Mouse (Mus musculus): ENCODE data around the gene Zbtb17. TPM values are rescaled to one million over a fixed set of nuclear protein-coding genes. Genes with fewer than 3 reads are reported as not detected.

The Zbtb17 gene
- total RNA-seq, 2 experiments from 2014 or later = 33.8 to 34.6 TPM

DNA sequence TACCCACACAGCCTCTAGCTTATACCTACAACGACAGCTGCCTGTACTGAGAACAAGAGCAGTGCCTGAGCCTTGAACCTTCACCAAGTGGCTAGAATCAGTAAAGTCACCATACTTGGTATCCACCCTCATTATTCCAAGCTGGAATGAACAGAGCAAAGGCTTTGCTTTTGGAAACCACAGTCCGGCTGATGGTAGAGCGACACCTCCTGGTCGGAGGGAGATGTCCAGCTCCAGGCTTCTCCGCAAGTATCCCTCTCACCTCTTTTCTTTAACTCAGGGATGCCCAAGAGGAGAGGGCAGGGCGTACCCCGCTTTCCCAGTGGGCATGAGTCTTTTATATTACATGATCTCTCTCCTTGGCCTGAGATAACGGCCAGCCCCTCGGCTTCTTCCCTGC is 14.6 kb upstream of the Zbtb17 start:
- no peak for DNase-seq (ENCODE audit: low spot score in 2 of 2)
- peak; percentile 74 for TF ChIP-seq CTCF (conservative IDR thresholded peaks at IDR 0.05)
- Histone ChIP-seq H3K4me3 (no peak overlapping the region), H3K27ac (no peak overlapping the region)

DNA sequence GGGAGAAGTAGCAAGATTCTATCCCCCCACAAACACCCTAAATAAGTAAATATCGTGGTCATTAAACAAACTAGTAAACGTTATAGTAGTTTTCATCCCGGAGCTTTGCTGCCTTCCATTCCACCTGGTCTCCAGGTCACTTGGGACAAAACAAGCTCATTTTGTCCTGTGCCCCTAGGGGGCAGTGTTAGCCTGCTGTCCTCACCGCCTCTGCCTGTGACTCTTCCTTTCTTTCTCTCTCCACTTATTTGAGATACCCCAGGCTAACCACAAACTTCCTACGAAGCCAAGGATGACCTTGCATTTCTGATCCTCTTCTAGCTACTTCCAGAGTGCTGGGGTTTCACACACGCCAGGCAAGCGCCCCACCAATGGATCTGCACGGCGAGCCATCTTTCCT is 13.5 kb upstream of the Zbtb17 start:
- TF ChIP-seq CTCF (conservative IDR thresholded peaks at IDR 0.05) = peak; percentile 97
- H3K4me3 ChIP-seq = no peak overlapping the region
- peak; percentile 59 to 73 for DNase-seq (ENCODE audit: low spot score in 2 of 2)
- H3K27ac ChIP-seq = no peak overlapping the region

DNA sequence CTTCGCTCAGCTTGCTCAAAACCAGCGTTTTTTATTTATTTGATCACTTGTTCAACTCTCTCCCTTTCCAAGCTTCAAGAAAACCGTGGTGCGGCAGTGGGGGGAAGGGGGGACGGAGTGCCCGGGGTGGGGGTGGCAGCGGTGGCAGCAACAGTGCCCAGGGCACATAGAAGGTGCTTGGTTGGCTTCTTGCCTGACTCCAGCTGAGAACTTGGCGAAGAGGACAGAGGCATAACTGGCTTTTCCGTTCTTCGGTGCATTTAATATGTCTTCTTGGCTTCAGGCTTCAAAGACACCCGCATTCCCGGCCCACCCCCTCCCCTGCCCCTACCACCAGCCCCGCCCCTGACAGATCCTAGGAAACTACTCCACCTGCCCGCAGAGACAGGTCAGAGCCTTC is 11.8 kb upstream of the Zbtb17 start:
- TF ChIP-seq CTCF (conservative IDR thresholded peaks at IDR 0.05) = no peak
- Histone ChIP-seq H3K4me3 (no peak overlapping the region; the same call in 1 of the 2 replicates), H3K27ac (no peak overlapping the region; the same call in 1 of the 2 replicates)
- no peak for DNase-seq (ENCODE audit: low spot score in 2 of 2)

DNA sequence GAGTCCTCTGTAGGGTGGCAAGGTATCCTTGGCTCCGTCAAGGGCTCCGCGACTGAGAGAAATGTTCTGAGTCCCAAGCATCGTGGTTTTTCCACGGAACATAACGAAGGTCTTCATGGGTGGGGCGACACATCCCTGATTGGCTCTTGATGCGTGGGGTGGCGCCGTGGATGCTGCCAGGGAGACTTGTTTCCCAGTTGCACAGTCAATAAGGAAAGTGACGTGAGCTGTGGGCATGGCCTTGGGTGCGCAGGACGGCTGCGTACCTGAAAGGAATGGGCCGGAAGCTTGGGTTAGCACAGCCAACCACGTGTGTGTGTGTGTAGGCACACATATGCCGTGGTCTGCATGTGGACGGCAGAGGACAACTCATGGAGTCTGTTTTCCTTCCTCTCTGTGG is 11.3 kb upstream of the Zbtb17 start:
- Histone ChIP-seq H3K4me3 (peak overlapping the region; percentile 18; the same call in 1 of the 2 replicates), H3K27ac (peak overlapping the region; percentile 46; the same call in 1 of the 2 replicates)
- TF ChIP-seq CTCF (conservative IDR thresholded peaks at IDR 0.05) = no peak
- no peak for DNase-seq (ENCODE audit: low spot score in 2 of 2)

DNA sequence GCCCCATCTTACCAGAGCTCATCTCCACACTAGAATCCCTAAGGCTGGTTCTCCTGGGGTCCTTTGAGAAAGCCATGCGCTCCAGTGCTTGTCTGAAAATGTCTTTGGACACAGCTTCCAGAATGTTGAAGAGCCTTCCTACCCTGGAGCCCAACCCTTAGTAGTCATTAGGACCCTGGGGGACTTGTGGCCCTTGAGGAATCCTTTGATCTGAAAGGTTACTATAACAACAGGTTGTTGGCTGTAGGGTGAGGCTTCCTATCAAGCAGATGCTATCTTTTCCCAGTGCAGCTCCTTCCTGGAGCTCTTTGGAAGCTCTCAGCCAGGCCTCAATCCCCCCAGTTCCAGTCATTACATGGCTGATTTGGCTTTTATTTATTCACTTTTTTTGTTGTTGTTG is 8.5 kb upstream of the Zbtb17 start, which contains the start of gene Srarp:
Gene Srarp, minus strand, starts transcription at position 132 of the 400 bp plus-strand sequence.
- no peak for DNase-seq (ENCODE audit: low spot score in 2 of 2)
- TF ChIP-seq CTCF (conservative IDR thresholded peaks at IDR 0.05) = no peak
- Histone ChIP-seq H3K4me3 (peak within 1 kb of the TSS; percentile 24; the same call in 1 of the 2 replicates), H3K27ac (peak within 1 kb of the TSS; percentile 55; the same call in 1 of the 2 replicates)

DNA sequence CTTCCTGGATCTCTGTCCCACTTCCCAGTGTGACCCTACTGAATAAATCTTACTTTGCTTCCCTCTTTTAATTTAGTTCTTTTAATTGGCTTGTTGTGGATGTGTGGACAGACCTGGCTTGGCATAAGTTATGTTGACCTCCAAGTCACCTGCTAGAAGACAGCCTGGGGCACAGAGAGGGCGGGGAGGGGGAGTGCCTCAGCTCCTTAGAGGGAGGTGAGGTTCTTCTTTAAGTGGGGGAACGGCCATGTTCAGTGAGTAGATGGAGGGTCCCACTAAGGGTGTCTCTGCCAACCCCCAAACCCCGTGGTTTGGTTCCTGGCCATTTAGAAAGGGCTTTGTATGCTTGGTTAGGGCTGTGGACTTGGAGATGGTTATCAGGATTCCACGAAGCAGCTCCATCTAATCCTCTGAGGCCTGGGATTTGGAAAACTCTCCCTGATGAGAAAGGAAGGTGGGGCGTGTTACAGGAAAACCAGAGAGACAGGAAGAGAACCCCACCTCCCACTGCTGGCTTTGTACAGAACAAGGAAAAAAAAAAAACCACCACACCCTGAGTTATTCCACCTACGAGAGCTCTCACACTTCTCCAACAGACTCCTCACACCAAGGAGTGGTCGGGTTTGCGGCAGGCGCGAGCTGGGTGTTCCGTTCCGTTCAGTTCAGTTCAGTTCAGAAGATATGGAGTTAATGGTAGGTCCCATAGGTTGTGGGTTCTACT is 5.2 kb upstream of the Zbtb17 start:
- Histone ChIP-seq H3K4me3 (no peak overlapping the region), H3K27ac (peak overlapping the region; percentile 39)
- no peak for TF ChIP-seq CTCF (conservative IDR thresholded peaks at IDR 0.05)
- DNase-seq (ENCODE audit: low spot score in 2 of 2) = no peak

DNA sequence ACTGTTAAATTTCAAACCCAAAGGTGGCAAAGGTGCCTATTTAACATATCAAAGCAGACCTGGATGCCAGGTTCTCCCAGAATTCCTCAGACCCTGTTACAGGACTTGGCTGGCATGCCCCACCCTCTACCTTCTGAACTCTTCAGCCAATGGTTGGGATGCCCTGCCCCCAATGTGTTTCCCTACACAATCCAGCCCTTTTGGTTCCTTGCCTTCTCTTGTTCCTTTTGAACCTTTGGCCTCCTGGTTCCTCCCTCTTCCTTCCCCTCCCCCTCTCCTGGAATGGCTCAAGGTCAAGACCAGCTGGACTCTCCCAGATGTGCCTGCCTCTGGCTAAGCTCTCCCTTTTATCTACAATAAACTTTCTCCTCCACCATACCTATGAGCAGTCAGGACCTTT is 3.6 kb upstream of the Zbtb17 start:
- no peak for DNase-seq (ENCODE audit: low spot score in 2 of 2)
- TF ChIP-seq CTCF (conservative IDR thresholded peaks at IDR 0.05) = no peak
- H3K4me3 ChIP-seq = no peak overlapping the region
- no peak overlapping the region for H3K27ac ChIP-seq

DNA sequence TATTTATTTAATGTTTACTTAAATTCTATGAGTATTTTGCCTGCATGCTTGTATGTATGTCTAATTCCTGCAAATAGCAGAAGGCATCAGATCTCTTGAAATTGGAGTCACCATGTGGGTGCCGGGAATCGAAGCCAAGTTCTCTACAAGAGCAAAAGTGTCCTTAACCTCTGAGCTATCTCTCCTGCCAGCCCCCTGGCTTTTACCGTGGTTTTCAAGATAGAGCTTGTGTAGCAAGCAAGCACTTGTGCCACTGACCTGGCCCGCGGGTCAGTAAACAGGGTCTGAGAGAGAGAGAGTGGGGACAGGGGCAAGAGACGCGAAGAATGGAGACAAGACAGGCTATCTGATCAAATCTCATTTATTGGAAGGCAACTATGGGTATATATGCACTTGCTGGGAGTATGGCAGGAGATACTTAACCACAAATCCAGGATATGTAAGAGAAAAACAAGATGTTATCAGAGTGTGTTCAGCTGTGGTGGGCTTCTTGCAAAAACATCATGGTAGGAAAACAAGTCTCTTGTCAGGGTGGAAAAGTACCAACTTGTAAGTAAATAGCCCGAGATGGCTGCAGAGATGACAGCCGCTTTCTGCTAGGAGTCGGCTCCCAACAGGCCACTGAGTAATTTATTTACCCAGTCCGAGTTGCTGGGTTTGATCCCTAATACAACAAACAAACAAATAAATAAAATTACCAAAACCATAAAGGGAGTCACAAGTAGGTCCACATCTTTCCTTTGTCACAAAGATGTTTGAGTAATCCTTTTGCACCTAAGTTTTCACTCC is 619 bp upstream of the Zbtb17 start:
- H3K27ac ChIP-seq = peak overlapping the region; percentile 93
- H3K4me3 ChIP-seq = peak overlapping the region; percentile 90
- no peak for TF ChIP-seq CTCF (conservative IDR thresholded peaks at IDR 0.05)
- DNase-seq (ENCODE audit: low spot score in 2 of 2) = no peak

DNA sequence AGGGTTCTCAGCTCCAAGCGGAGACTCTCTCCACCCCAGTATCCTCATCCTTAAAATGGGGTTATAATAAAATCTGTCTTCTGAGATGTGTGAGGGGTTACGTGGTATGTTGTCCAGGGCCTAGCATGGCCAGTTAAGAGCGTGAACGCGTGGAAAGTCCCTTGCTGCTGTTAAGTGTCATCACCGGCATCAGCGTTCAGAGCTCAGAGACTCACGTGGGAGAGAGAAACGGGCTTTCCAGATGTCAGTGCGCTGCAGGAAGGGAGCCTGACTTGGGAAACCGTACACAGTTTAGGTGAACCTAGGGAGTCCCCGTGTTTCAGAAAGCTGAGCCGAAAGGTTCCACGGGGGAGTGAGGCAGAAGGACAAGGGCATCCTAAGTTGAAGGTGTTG is 870 bp downstream of the Zbtb17 start:
- peak overlapping the region; percentile 90 for H3K4me3 ChIP-seq
- TF ChIP-seq CTCF (conservative IDR thresholded peaks at IDR 0.05) = no peak
- H3K27ac ChIP-seq = peak overlapping the region; percentile 93
- DNase-seq (ENCODE audit: low spot score in 2 of 2) = no peak

DNA sequence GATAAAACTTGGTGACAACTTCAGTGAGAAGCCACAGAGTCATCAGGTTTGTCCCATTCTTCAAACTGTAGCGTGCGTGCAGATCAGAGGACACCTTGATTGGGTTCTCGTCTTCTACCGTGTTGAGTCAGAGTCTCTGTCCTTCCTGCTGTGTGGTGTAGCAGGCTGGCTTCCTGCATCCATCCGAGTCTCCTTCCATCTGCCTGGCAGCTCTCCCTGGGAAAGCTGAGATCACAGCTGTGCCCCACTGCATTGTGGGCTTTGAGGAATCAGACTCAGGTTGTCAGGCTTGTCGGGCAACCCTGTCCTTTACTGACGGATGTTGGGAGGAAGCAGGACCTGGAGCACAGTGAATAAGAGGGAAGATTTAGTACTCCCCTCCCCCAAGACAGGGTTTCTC is 1.8 kb downstream of the Zbtb17 start:
- H3K4me3 ChIP-seq = no peak overlapping the region
- DNase-seq (ENCODE audit: low spot score in 2 of 2) = no peak
- H3K27ac ChIP-seq = no peak overlapping the region
- TF ChIP-seq CTCF (conservative IDR thresholded peaks at IDR 0.05) = no peak

DNA sequence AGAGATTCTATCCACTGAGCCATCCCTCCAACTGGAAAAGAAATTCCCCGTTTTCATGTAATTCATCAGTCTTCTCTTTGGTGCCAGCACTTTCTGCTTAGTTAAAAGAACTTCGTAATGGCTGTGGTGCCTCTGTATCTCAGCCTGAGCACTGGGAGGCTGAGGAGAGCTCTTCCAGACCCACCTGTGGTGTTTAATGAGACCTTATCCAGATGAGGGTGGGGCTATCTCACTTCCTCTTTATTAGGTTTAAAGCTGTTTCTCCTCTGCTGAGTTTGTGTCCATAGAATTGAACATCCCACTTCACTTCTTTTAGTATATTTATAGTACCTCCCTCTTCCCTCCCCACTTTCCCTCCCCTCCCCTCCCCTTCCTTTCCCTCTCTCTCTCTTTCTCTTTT is 6.8 kb downstream of the Zbtb17 start:
- DNase-seq (ENCODE audit: low spot score in 2 of 2) = no peak
- no peak for TF ChIP-seq CTCF (conservative IDR thresholded peaks at IDR 0.05)
- Histone ChIP-seq H3K4me3 (no peak overlapping the region), H3K27ac (no peak overlapping the region)

DNA sequence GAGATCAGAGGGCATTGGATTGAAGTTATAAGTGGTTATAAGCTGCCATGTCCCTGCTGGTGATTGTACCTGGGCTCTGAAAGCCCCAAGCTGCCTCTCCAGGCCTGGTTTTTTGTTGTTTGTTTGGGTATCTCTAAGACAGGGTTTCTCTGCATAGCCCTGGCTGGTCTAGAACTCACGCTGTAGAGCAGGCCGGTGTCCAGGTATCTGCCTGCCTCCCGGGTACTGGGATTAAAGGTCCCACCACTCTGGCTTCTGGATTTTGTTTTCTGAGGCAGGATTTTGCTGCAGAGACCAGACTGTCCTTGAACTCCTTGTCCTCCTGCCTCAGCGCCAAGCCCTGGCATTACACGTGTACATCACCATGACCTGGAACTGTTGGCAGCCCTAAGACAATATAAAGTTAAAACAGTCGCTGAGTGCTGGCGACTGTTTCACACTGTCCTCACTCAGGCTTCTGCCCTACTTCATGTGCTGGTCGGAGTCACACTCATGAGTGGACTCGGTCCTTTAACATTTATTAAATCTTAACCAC is 7.5 kb downstream of the Zbtb17 start:
- no peak for TF ChIP-seq CTCF (conservative IDR thresholded peaks at IDR 0.05)
- H3K27ac ChIP-seq = no peak overlapping the region
- no peak for DNase-seq (ENCODE audit: low spot score in 2 of 2)
- no peak overlapping the region for H3K4me3 ChIP-seq
